Mouse (Mus musculus) MEL (cell line): ENCODE measurements around the gene Trnau1ap. TPM values are rescaled to one million over a fixed set of nuclear protein-coding genes. Genes with fewer than 3 reads are reported as not detected.
A peak's percentile ranks its signal among the peaks of the same experiment; 100 is the strongest.

Experiments
- DNase-seq: peaks from one replicate; pipeline ENCODE4 v3.0.0; 2011; ENCODE audit warnings: low read depth, low spot score
- H3K27ac ChIP-seq: 2 replicates; pipeline ENCODE4 v1.5.1; 2012; ENCODE audit warnings: low read depth, mild to moderate bottlenecking, control low read depth, low read length, moderate library complexity; ENCODE audit not compliant: control insufficient read depth
- H3K27me3 ChIP-seq, 2 experiments: fragments of 150-350 bp in 1 of 2; sonication (generic) in 1 of 2; 2 replicates each; pipeline ENCODE4 v1.6.1; 2012; ENCODE audit warnings: low read length in 2 of 2, mild to moderate bottlenecking in 2 of 2, improper control_type of control experiment in 1 of 2, moderate library complexity in 1 of 2; ENCODE audit not compliant: insufficient read depth in 2 of 2, control insufficient read depth in 1 of 2
- H3K36me3 ChIP-seq, 2 experiments: 2 replicates each; pipeline ENCODE4 v1.6.1; 2012 to 2014; ENCODE audit warnings: low read length in 2 of 2, improper control_type of control experiment in 1 of 2, inconsistent platforms in 1 of 2, mild to moderate bottlenecking in 1 of 2; ENCODE audit not compliant: insufficient read depth in 2 of 2, control insufficient read depth in 1 of 2
- H3K4me1 ChIP-seq, 2 experiments: fragments of 150-350 bp in 1 of 2; sonication (generic) in 1 of 2; 2 replicates each; pipeline ENCODE4 v1.6.1; 2012; ENCODE audit warnings: low read length in 2 of 2, improper control_type of control experiment in 1 of 2, mild to moderate bottlenecking in 1 of 2; ENCODE audit not compliant: insufficient read depth in 2 of 2, control insufficient read depth in 1 of 2
- H3K4me3 ChIP-seq, 2 experiments: fragments of 150-350 bp in 1 of 2; sonication (generic) in 1 of 2; 2 replicates each; pipeline ENCODE4 v1.5.1; 2012; ENCODE audit warnings: low read depth in 2 of 2, low read length in 2 of 2, mild to moderate bottlenecking in 2 of 2, moderate library complexity in 2 of 2, control low read depth in 1 of 2, improper control_type of control experiment in 1 of 2; ENCODE audit not compliant: control insufficient read depth in 1 of 2, insufficient read depth in 1 of 2
- H3K79me2 ChIP-seq: 2 replicates; pipeline ENCODE4 v1.6.1; 2012; ENCODE audit warnings: mild to moderate bottlenecking, low read length, moderate library complexity; ENCODE audit not compliant: control insufficient read depth, poor library complexity, insufficient read depth
- H3K9ac ChIP-seq: 2 replicates; pipeline ENCODE4 v1.6.1; 2012; ENCODE audit warnings: low read depth, mild to moderate bottlenecking, control low read depth, low read length, moderate library complexity; ENCODE audit not compliant: control insufficient read depth, poor library complexity, severe bottlenecking
- H3K9me3 ChIP-seq: fragments of 150-350 bp; sonication (generic); replicated peaks from 2 replicates; pipeline ENCODE4 v1.6.1; 2012; ENCODE audit warnings: mild to moderate bottlenecking, low read length, improper control_type of control experiment, moderate library complexity; ENCODE audit not compliant: insufficient read depth
- CHD2 ChIP-seq: IDR thresholded peaks from 2 replicates; pipeline ENCODE4 v1.6.1; 2011; ENCODE audit warnings: low read length, improper control_type of control experiment
- CTCF ChIP-seq, 3 experiments: IDR thresholded peaks in 2 of 3; conservative IDR thresholded peaks in 1 of 3; 2 replicates each; pipeline ENCODE4 v1.5.1; 2011 to 2012; ENCODE audit warnings: low read length in 3 of 3, low read depth in 2 of 3, mild to moderate bottlenecking in 2 of 3, improper control_type of control experiment in 1 of 3, inconsistent platforms in 1 of 3, mixed read lengths in 1 of 3, moderate library complexity in 1 of 3; ENCODE audit not compliant: control insufficient read depth in 1 of 3, insufficient read depth in 1 of 3, poor library complexity in 1 of 3, severe bottlenecking in 1 of 3
- E2F4 ChIP-seq: IDR thresholded peaks from 2 replicates; pipeline ENCODE4 v1.6.1; 2011; ENCODE audit warnings: low read depth, low read length, improper control_type of control experiment, borderline replicate concordance
- ELF1 ChIP-seq: IDR thresholded peaks from 2 replicates; pipeline ENCODE4 v1.6.1; 2014; ENCODE audit warnings: low read depth, mild to moderate bottlenecking, inconsistent platforms, low read length, improper control_type of control experiment, moderate library complexity
- EP300 ChIP-seq, 2 experiments: IDR thresholded peaks; 2 replicates each; pipeline ENCODE4 v1.6.1; 2011; ENCODE audit warnings: improper control_type of control experiment in 2 of 2, low read length in 2 of 2, low read depth in 1 of 2, mild to moderate bottlenecking in 1 of 2
- GABPA ChIP-seq: IDR thresholded peaks from 2 replicates; pipeline ENCODE4 v1.6.1; 2012; ENCODE audit warnings: low read depth, mild to moderate bottlenecking, inconsistent platforms, low read length, improper control_type of control experiment, moderate library complexity
- HCFC1 ChIP-seq: IDR thresholded peaks from 2 replicates; pipeline ENCODE4 v1.6.1; 2012; ENCODE audit warnings: low read depth, mild to moderate bottlenecking, inconsistent platforms, low read length, improper control_type of control experiment, moderate library complexity
- KAT2A ChIP-seq: conservative IDR thresholded peaks from 2 replicates; pipeline ENCODE4 v1.6.1; 2012; ENCODE audit warnings: low read depth, low read length, improper control_type of control experiment, inconsistent platforms
- MAFK ChIP-seq: IDR thresholded peaks from 2 replicates; pipeline ENCODE4 v1.6.1; 2011; ENCODE audit warnings: low read depth, mild to moderate bottlenecking, low read length, improper control_type of control experiment, borderline replicate concordance
- MXI1 ChIP-seq: IDR thresholded peaks from 2 replicates; pipeline ENCODE4 v1.6.1; 2011; ENCODE audit warnings: mild to moderate bottlenecking, low read depth, low read length, improper control_type of control experiment
- MYC ChIP-seq: IDR thresholded peaks from 2 replicates; pipeline ENCODE4 v1.6.1; 2011; ENCODE audit warnings: low read depth, mild to moderate bottlenecking, low read length, improper control_type of control experiment, moderate library complexity
- NELFE ChIP-seq: IDR thresholded peaks from 2 replicates; pipeline ENCODE4 v1.6.1; 2011; ENCODE audit warnings: low read depth, low read length, improper control_type of control experiment
- POLR2AphosphoS2 ChIP-seq: IDR thresholded peaks from 2 replicates; pipeline ENCODE4 v1.6.1; 2011; ENCODE audit warnings: low read length, improper control_type of control experiment
- TAL1 ChIP-seq: IDR thresholded peaks from 2 replicates; pipeline ENCODE4 v1.6.1; 2012; ENCODE audit warnings: mild to moderate bottlenecking, inconsistent platforms, low read length, moderate library complexity, mixed read lengths
- TBP ChIP-seq: IDR thresholded peaks from 2 replicates; pipeline ENCODE4 v1.8.0; 2011; ENCODE audit warnings: low read depth, low read length, improper control_type of control experiment
- UBTF ChIP-seq: IDR thresholded peaks from 2 replicates; pipeline ENCODE4 v1.6.1; 2012; ENCODE audit warnings: low read depth, mild to moderate bottlenecking, inconsistent platforms, low read length, improper control_type of control experiment, moderate library complexity, borderline replicate concordance; ENCODE audit not compliant: insufficient read depth
- USF1 ChIP-seq: IDR thresholded peaks from 2 replicates; pipeline ENCODE4 v1.6.1; 2014; ENCODE audit warnings: low read depth, mild to moderate bottlenecking, inconsistent platforms, low read length, improper control_type of control experiment, moderate library complexity
- USF2 ChIP-seq, 2 experiments: IDR thresholded peaks; 2 replicates each; pipeline ENCODE4 v1.6.1; 2011 to 2012; ENCODE audit warnings: improper control_type of control experiment in 2 of 2, low read length in 2 of 2, borderline replicate concordance in 1 of 2, inconsistent platforms in 1 of 2, low read depth in 1 of 2, mild to moderate bottlenecking in 1 of 2; ENCODE audit not compliant: insufficient read depth in 1 of 2
- ZC3H11A ChIP-seq: IDR thresholded peaks from 2 replicates; pipeline ENCODE4 v1.6.1; 2012; ENCODE audit warnings: low read depth, mild to moderate bottlenecking, inconsistent platforms, low read length, improper control_type of control experiment
- ZKSCAN1 ChIP-seq: IDR thresholded peaks from 2 replicates; pipeline ENCODE4 v1.6.1; 2012; ENCODE audit warnings: low read depth, mild to moderate bottlenecking, inconsistent platforms, low read length, improper control_type of control experiment, moderate library complexity
- ZMIZ1 ChIP-seq: IDR thresholded peaks from 2 replicates; pipeline ENCODE4 v1.6.1; 2012; ENCODE audit warnings: low read depth, mild to moderate bottlenecking, inconsistent platforms, low read length, improper control_type of control experiment, moderate library complexity
- polyA plus RNA-seq, 2 experiments: library from polyadenylated mRNA; stranded (reverse) in 1 of 2; unstranded in 1 of 2; fragments of >175 nt in 1 of 2; fragments of >200 nt in 1 of 2; gene quantifications; 2 replicates each; pipeline versions ENCODE4 v1.2.1 to v1.2.4; 2012; ENCODE audit warnings: low replicate concordance in 2 of 2, low read depth in 1 of 2; ENCODE audit not compliant: insufficient read length in 2 of 2, insufficient read depth in 1 of 2, missing spikeins in 1 of 2
- total RNA-seq: library from RNA; depleted of rRNA; stranded (reverse); fragments of 300-350 nt; gene quantifications from 2 replicates; pipeline ENCODE4 v1.2.3, GENCODE M21; 2012

The Trnau1ap gene
- total and polyA plus RNA-seq, 3 experiments, result 102 to 117 TPM; not detected in 1

DNA sequence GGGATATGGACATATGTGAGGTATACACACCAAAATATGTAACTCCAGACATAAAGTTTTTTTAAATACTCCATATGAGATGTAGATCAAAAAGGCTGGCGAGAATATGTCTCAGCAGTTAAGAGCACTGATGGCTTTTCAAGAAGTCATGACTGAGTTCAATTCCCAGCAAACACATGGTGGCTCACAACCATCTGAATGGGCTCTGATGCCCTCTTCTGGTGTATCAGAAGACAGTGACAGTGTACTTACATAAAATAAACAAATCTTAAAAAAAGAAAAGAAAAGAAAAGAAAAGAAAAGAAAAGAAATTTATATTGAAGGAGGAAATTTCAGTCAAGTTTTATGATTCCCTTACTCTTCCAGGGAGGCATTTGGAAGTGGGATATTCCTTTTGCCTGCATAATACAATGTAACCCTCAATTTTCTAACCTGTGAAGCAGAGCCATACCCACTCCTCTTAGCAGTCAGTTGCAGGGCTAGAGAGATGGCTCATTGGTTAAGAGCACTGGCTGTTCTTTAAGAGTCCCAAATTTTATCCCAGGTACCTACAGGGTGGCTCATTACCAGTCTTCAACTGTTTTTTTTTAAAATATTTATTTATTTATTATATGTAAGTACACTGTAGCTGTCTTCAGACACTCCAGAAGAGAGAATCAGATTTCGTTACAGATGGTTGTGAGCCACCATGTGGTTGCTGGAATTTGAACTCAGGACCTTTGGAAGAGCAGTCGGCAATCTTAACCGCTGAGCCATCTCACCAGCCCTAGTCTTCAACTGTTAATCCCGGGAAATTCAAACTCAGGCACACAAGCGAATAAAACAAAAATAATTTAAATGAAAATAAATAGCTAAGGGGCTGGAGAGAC lies 60.2 kb downstream of the Trnau1ap start:
- H3K4me3 ChIP-seq, result no peak overlapping the region
- no peaks in the 10 kb centered on the region for H3K9me3 ChIP-seq
- H3K36me3 ChIP-seq, result peaks cover 0 to 14% of the 10 kb centered on the region in 2 experiments; a peak in 2 of 4 replicates
- TF ChIP-seq USF1, result no peak
- no peak for TF ChIP-seq ZKSCAN1
- TF ChIP-seq EP300 (IDR thresholded peaks at IDR 0.05; ENCODE audit: low read depth in 1 of 2, low read length in 2 of 2), result no peak
- no peak for TF ChIP-seq HCFC1
- 0 out of 2 replicates have a peak, but pooled peaks have one; percentile 13 for TF ChIP-seq TBP
- TF ChIP-seq CTCF (IDR thresholded peaks at IDR 0.05 in 2 of 3, conservative IDR thresholded peaks at IDR 0.05 in 1 of 3; ENCODE audit: control insufficient read depth in 1 of 3, insufficient read depth in 1 of 3, low read depth in 2 of 3, low read length in 3 of 3, poor library complexity in 1 of 3, severe bottlenecking in 1 of 3), result peak in 2 of 3 experiments; percentile 25 to 46; a peak in 3 of 6 replicates
- no peak for TF ChIP-seq KAT2A
- H3K79me2 ChIP-seq, result peaks cover 4% of the 10 kb centered on the region
- peak; percentile 83 for DNase-seq
- peak overlapping the region; percentile 47; the same call in 1 of the 2 replicates for H3K27ac ChIP-seq
- H3K4me1 ChIP-seq, result peaks cover 0 to 9% of the 10 kb centered on the region in 2 experiments; a peak in 1 of 4 replicates
- H3K9ac ChIP-seq, result peak overlapping the region; percentile 27
- H3K27me3 ChIP-seq, result no peaks in the 10 kb centered on the region

DNA sequence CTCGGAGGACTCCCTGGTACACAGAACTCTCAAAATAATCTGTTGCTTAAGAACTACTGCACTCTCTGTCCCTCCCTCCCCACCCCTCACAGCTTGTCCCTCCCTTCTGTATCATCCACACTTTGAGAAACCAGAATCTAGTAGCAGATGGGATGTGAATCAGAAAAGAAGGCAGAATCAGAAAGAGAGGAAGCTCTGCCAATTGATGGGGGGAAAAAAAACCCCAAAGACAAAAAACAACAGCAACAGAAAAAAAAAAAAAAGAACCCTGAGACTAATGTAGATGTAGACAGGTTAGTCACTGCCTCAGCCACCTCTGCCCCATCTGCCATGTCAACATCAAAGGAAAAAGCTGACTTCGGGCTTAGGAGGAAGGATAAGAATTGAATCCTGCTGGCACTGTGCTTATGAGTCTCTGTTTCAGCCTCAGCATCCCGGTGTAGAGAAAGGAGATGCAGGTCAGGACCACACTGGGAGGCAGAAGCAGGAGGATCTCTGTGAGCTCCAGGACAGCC lies 62.4 kb downstream of the Trnau1ap start:
- H3K9me3 ChIP-seq, result no peaks in the 10 kb centered on the region
- no peak overlapping the region for H3K27ac ChIP-seq
- no peak overlapping the region for H3K4me3 ChIP-seq
- no peak for TF ChIP-seq ELF1
- no peak for TF ChIP-seq UBTF
- TF ChIP-seq EP300 (IDR thresholded peaks at IDR 0.05; ENCODE audit: low read depth in 1 of 2, low read length in 2 of 2), result no peak
- TF ChIP-seq NELFE, result no peak
- no peak for TF ChIP-seq GABPA
- TF ChIP-seq CTCF (IDR thresholded peaks at IDR 0.05 in 2 of 3, conservative IDR thresholded peaks at IDR 0.05 in 1 of 3; ENCODE audit: control insufficient read depth in 1 of 3, insufficient read depth in 1 of 3, low read depth in 2 of 3, low read length in 3 of 3, poor library complexity in 1 of 3, severe bottlenecking in 1 of 3), result no peak
- no peak for TF ChIP-seq CHD2
- TF ChIP-seq MXI1, result no peak
- TF ChIP-seq MAFK, result no peak
- TF ChIP-seq POLR2AphosphoS2, result no peak
- no peak for TF ChIP-seq TAL1
- TF ChIP-seq ZMIZ1, result no peak
- no peak for TF ChIP-seq E2F4
- no peak for TF ChIP-seq ZC3H11A
- no peak for TF ChIP-seq USF2 (IDR thresholded peaks at IDR 0.05; ENCODE audit: borderline replicate concordance in 1 of 2, insufficient read depth in 1 of 2, low read depth in 1 of 2, low read length in 2 of 2)
- no peak for TF ChIP-seq MYC
- TF ChIP-seq, all 39 proteins: peak for 0
- DNase-seq, result no peak
- peaks cover 0 to 17% of the 10 kb centered on the region in 2 experiments; a peak in 2 of 4 replicates for H3K36me3 ChIP-seq
- H3K27me3 ChIP-seq, result no peaks in the 10 kb centered on the region
- H3K79me2 ChIP-seq, result peaks cover 5% of the 10 kb centered on the region; the same call in 1 of the 2 replicates
- H3K9ac ChIP-seq, result no peak overlapping the region
- peaks cover 2 to 15% of the 10 kb centered on the region in 2 experiments; a peak in 3 of 4 replicates for H3K4me1 ChIP-seq
